Mouse (Mus musculus) erythroblast, adult 5-6 weeks (primary cell): ENCODE measurements at regions not wholly inside any gene's neighbourhood (a gene's known extent, or its start where the extent isn't known, plus 50 kb on each side); places are given as distances from the start of the nearest gene placed in this dataset.
"Not testable (repeated sequence)": the region's sequence is repeated elsewhere in the genome, so short reads cannot be mapped to it uniquely, and the experiment has no call there.

Experiments
- ATAC-seq: replicated peaks from 2 replicates; pipeline ENCODE4 v1.8.0; 2016; ENCODE audit warnings: moderate number of reproducible peaks, mild to moderate bottlenecking, moderate TSS enrichment, inconsistent platforms; ENCODE audit not compliant: poor library complexity, low FRiP score, severe bottlenecking

- ATAC-seq: no peak
Observed at GRCm38 (mm10) chr2:179163116-179163515, 279.1 kb upstream of the Cdh4 start.

GRCm38 (mm10) chr2:179170157-179170556 lies 272.1 kb upstream of the Cdh4 start:
- ATAC-seq: no peak

- no peak for ATAC-seq
Observed at GRCm38 (mm10) chr2:179170608-179171007, 271.6 kb upstream of the Cdh4 start.

GRCm38 (mm10) chr2:179176835-179177530 lies 265.2 kb upstream of the Cdh4 start:
- ATAC-seq: not testable (repeated sequence)

- no peak for ATAC-seq
Observed at GRCm38 (mm10) chr2:179181366-179181765, 260.9 kb upstream of the Cdh4 start.

GRCm38 (mm10) chr2:179182123-179182522 lies 260.1 kb upstream of the Cdh4 start:
- ATAC-seq: no peak

GRCm38 (mm10) chr2:179192906-179193496 lies 249.2 kb upstream of the Cdh4 start:
- ATAC-seq: no peak

- no peak for ATAC-seq
Observed at GRCm38 (mm10) chr2:179193507-179194160, 248.6 kb upstream of the Cdh4 start.

- no peak for ATAC-seq
Observed at GRCm38 (mm10) chr2:179197471-179197870, 244.8 kb upstream of the Cdh4 start.

- no peak for ATAC-seq
Observed at GRCm38 (mm10) chr2:179200495-179200894, 241.7 kb upstream of the Cdh4 start.

- ATAC-seq: no peak
Observed at GRCm38 (mm10) chr2:179210164-179210805, 231.9 kb upstream of the Cdh4 start.

GRCm38 (mm10) chr2:179216773-179217172 lies 225.5 kb upstream of the Cdh4 start:
- ATAC-seq: no peak

GRCm38 (mm10) chr2:179228096-179228495 lies 214.1 kb upstream of the Cdh4 start:
- no peak for ATAC-seq

- no peak for ATAC-seq
Observed at GRCm38 (mm10) chr2:179231708-179232354, 210.4 kb upstream of the Cdh4 start.

- ATAC-seq: no peak
Observed at GRCm38 (mm10) chr2:179238166-179238565, 204.1 kb upstream of the Cdh4 start.

GRCm38 (mm10) chr2:179260892-179261291 lies 181.3 kb upstream of the Cdh4 start:
- ATAC-seq: no peak

GRCm38 (mm10) chr2:179263888-179264287 lies 178.3 kb upstream of the Cdh4 start:
- ATAC-seq: no peak

GRCm38 (mm10) chr2:179265436-179265835 lies 176.8 kb upstream of the Cdh4 start:
- ATAC-seq: no peak

- ATAC-seq: no peak
Observed at GRCm38 (mm10) chr2:179277204-179277886, 164.9 kb upstream of the Cdh4 start.

- ATAC-seq: no peak
Observed at GRCm38 (mm10) chr2:179277887-179278282, 164.3 kb upstream of the Cdh4 start.
